Mouse (Mus musculus): ENCODE measurements at regions not wholly inside any gene's neighbourhood (a gene's known extent, or its start where the extent isn't known, plus 50 kb on each side); places are given as distances from the start of the nearest gene placed in this dataset.

GRCm38 (mm10) chr9:33091664-33092063 is 455.6 kb downstream of the Ets1 start:
- TF ChIP-seq CTCF (conservative IDR thresholded peaks at IDR 0.05; ENCODE audit: low read length) (no peak), NANOG (IDR thresholded peaks at IDR 0.05; ENCODE audit: borderline replicate concordance, low read length) (no peak)
